Mouse (Mus musculus): ENCODE results near the gene Phf24. TPM values are rescaled to one million over a fixed set of nuclear protein-coding genes. Genes with fewer than 3 reads are reported as not detected.

The Phf24 gene
- 6.1 and 6.5 TPM in 2 replicates for polyA plus RNA-seq (2015; fragmentation: Nextera tagmentation; extraction: Ambion mirVana)

- Histone ChIP-seq H3K9ac (ENCODE audit: low read length) (peak within 1 kb of the TSS; percentile 58), H3K36me3 (ENCODE audit: control insufficient read depth, insufficient read depth, low read length) (no peaks in the 10 kb centered on the region), H3K27ac (replicated peaks) (peak within 1 kb of the TSS; percentile 40), H3K9me3 (ENCODE audit: control insufficient read depth, low read length) (no peaks in the 10 kb centered on the region), H3K4me2 (replicated peaks; ENCODE audit: low read depth) (peak within 1 kb of the TSS; percentile 91), H3K4me3 (ENCODE audit: low read depth, low read length) (peak within 1 kb of the TSS; percentile 56), H3K27me3 (ENCODE audit: control insufficient read depth, insufficient read depth, low read length) (no peaks in the 10 kb centered on the region; the same call in 1 of the 2 replicates), H3K4me1 (replicated peaks; ENCODE audit: control insufficient read depth, insufficient read depth) (no peaks in the 10 kb centered on the region)
- DNase-seq (ENCODE audit: low spot score) = peak; percentile 47
- 1% methylated on average over 63 of the region's 90 CpGs for WGBS
- no peak for TF ChIP-seq EP300 (optimal IDR thresholded peaks at IDR 0.05)
- no peak for TF ChIP-seq CTCF (IDR thresholded peaks at IDR 0.05; ENCODE audit: low read depth)
- ATAC-seq (ENCODE audit: low FRiP score, low TSS enrichment) = peak; percentile 75
Measured at GRCm38 (mm10) chr4:42916617-42917401, at the start of gene Phf24. Gene Phf24 (plus strand): TSS chr4:42916660.

GRCm38 (mm10) chr4:42867390-42867789, 49.1 kb upstream of the Phf24 start:
- 36% methylated on average over 3 of the region's 3 CpGs for WGBS
- H3K9ac ChIP-seq (ENCODE audit: low read length) = no peak overlapping the region
- H3K27ac ChIP-seq (replicated peaks) = no peak overlapping the region
- no peaks in the 10 kb centered on the region for H3K27me3 ChIP-seq (ENCODE audit: control insufficient read depth, insufficient read depth, low read length)
- no peaks in the 10 kb centered on the region for H3K9me3 ChIP-seq (ENCODE audit: control insufficient read depth, low read length)
- H3K4me2 ChIP-seq (replicated peaks; ENCODE audit: low read depth) = no peak overlapping the region
- H3K36me3 ChIP-seq (ENCODE audit: control insufficient read depth, insufficient read depth, low read length) = no peaks in the 10 kb centered on the region
- no peak for ATAC-seq (ENCODE audit: low FRiP score, low TSS enrichment)
- no peak for DNase-seq (ENCODE audit: low spot score)
- no peak overlapping the region for H3K4me3 ChIP-seq (ENCODE audit: low read depth, low read length)
- TF ChIP-seq EP300 (optimal IDR thresholded peaks at IDR 0.05) = no peak
- no peak for TF ChIP-seq CTCF (IDR thresholded peaks at IDR 0.05; ENCODE audit: low read depth)
- no peaks in the 10 kb centered on the region for H3K4me1 ChIP-seq (replicated peaks; ENCODE audit: control insufficient read depth, insufficient read depth)

GRCm38 (mm10) chr4:42868193-42868592, 48.3 kb upstream of the Phf24 start:
- 88% methylated on average over 5 of the region's 5 CpGs for WGBS
- Histone ChIP-seq H3K9ac (ENCODE audit: low read length) (no peak overlapping the region), H3K36me3 (ENCODE audit: control insufficient read depth, insufficient read depth, low read length) (no peaks in the 10 kb centered on the region), H3K27ac (replicated peaks) (no peak overlapping the region), H3K4me3 (ENCODE audit: low read depth, low read length) (no peak overlapping the region), H3K4me1 (replicated peaks; ENCODE audit: control insufficient read depth, insufficient read depth) (no peaks in the 10 kb centered on the region), H3K4me2 (replicated peaks; ENCODE audit: low read depth) (no peak overlapping the region), H3K9me3 (ENCODE audit: control insufficient read depth, low read length) (no peaks in the 10 kb centered on the region), H3K27me3 (ENCODE audit: control insufficient read depth, insufficient read depth, low read length) (no peaks in the 10 kb centered on the region)
- TF ChIP-seq EP300 (optimal IDR thresholded peaks at IDR 0.05) (no peak), CTCF (IDR thresholded peaks at IDR 0.05; ENCODE audit: low read depth) (no peak)
- ATAC-seq (ENCODE audit: low FRiP score, low TSS enrichment) (no peak), DNase-seq (ENCODE audit: low spot score) (no peak)

GRCm38 (mm10) chr4:42870748-42871147, 45.7 kb upstream of the Phf24 start:
- Histone ChIP-seq H3K36me3 (ENCODE audit: control insufficient read depth, insufficient read depth, low read length) (no peaks in the 10 kb centered on the region), H3K9ac (ENCODE audit: low read length) (no peak overlapping the region), H3K27ac (replicated peaks) (no peak overlapping the region), H3K27me3 (ENCODE audit: control insufficient read depth, insufficient read depth, low read length) (no peaks in the 10 kb centered on the region), H3K4me3 (ENCODE audit: low read depth, low read length) (no peak overlapping the region), H3K4me2 (replicated peaks; ENCODE audit: low read depth) (no peak overlapping the region), H3K9me3 (ENCODE audit: control insufficient read depth, low read length) (no peaks in the 10 kb centered on the region), H3K4me1 (replicated peaks; ENCODE audit: control insufficient read depth, insufficient read depth) (no peaks in the 10 kb centered on the region)
- 76% methylated on average over 5 of the region's 5 CpGs for WGBS
- no peak for TF ChIP-seq EP300 (optimal IDR thresholded peaks at IDR 0.05)
- peak; percentile 70 for TF ChIP-seq CTCF (IDR thresholded peaks at IDR 0.05; ENCODE audit: low read depth)
- no peak for DNase-seq (ENCODE audit: low spot score)
- no peak for ATAC-seq (ENCODE audit: low FRiP score, low TSS enrichment)

- H3K36me3 ChIP-seq (ENCODE audit: control insufficient read depth, insufficient read depth, low read length) = no peaks in the 10 kb centered on the region
- H3K27me3 ChIP-seq (ENCODE audit: control insufficient read depth, insufficient read depth, low read length) = no peaks in the 10 kb centered on the region
- WGBS = 88% methylated on average over 7 of the region's 7 CpGs
- DNase-seq (ENCODE audit: low spot score) (no peak), ATAC-seq (ENCODE audit: low FRiP score, low TSS enrichment) (no peak)
- H3K9ac ChIP-seq (ENCODE audit: low read length) = no peak overlapping the region
- TF ChIP-seq CTCF (IDR thresholded peaks at IDR 0.05; ENCODE audit: low read depth) (no peak), EP300 (optimal IDR thresholded peaks at IDR 0.05) (no peak)
- no peak overlapping the region for H3K4me2 ChIP-seq (replicated peaks; ENCODE audit: low read depth)
- no peaks in the 10 kb centered on the region for H3K4me1 ChIP-seq (replicated peaks; ENCODE audit: control insufficient read depth, insufficient read depth)
- H3K4me3 ChIP-seq (ENCODE audit: low read depth, low read length) = no peak overlapping the region
- no peak overlapping the region for H3K27ac ChIP-seq (replicated peaks)
- H3K9me3 ChIP-seq (ENCODE audit: control insufficient read depth, low read length) = no peaks in the 10 kb centered on the region
Measured at GRCm38 (mm10) chr4:42872151-42872550, 44.3 kb upstream of the Phf24 start.

GRCm38 (mm10) chr4:42872746-42873435, 43.6 kb upstream of the Phf24 start:
- Histone ChIP-seq H3K36me3 (ENCODE audit: control insufficient read depth, insufficient read depth, low read length) (no peaks in the 10 kb centered on the region), H3K27me3 (ENCODE audit: control insufficient read depth, insufficient read depth, low read length) (no peaks in the 10 kb centered on the region), H3K27ac (replicated peaks) (no peak overlapping the region), H3K9ac (ENCODE audit: low read length) (no peak overlapping the region), H3K4me1 (replicated peaks; ENCODE audit: control insufficient read depth, insufficient read depth) (no peaks in the 10 kb centered on the region), H3K9me3 (ENCODE audit: control insufficient read depth, low read length) (no peaks in the 10 kb centered on the region), H3K4me2 (replicated peaks; ENCODE audit: low read depth) (no peak overlapping the region), H3K4me3 (ENCODE audit: low read depth, low read length) (no peak overlapping the region)
- ATAC-seq (ENCODE audit: low FRiP score, low TSS enrichment) (no peak), DNase-seq (ENCODE audit: low spot score) (no peak)
- no peak for TF ChIP-seq CTCF (IDR thresholded peaks at IDR 0.05; ENCODE audit: low read depth)
- 66% methylated on average over 16 of the region's 16 CpGs for WGBS

All from stomach, postnatal 0 days (tissue).